Comparison of ENCODE assay signal across 8 mouse cellular contexts in the genomic region with DNA sequence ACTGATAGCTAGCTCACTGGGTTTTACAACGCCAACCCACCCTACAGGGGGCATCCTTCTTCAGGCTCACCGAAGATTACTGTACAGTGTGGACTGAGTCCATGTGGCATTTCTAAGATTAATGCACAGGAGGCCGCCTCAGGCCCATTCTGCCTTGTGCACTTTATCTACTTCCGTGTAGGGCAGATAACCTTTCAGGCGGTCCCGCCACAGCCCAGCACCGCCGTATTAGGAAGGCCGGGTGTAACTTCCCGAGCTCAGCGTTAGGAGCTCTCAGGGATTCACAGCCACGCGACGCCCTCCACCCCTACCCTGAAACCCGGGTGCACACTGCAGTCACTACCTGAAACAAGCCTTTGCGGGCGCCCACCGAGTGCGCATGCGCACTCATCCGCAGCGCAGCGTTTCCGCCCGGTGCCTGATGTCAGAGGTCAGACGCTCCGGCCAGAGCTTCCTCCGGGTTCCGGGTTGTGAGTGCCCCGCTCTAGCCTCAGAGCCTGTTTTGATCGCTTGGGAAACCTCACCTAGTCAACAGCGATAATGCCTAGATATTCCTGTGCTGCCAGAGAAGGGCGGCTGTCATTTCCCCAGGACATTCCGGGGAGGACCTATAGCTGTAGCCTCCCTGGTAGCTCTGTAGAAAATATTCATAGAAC. TPM values are rescaled to one million over a fixed set of nuclear protein-coding genes. Genes with fewer than 3 reads are reported as not detected.
DNase-seq lines count a peak whose midpoint lies in the region; ATAC-seq and TF ChIP-seq lines count a peak whose summit lies in the region.

No protein-coding gene starts in this region.

- H3K9me3 ChIP-seq in embryonic facial prominence, embryonic 11.5 days (replicated peaks; ENCODE audit: control insufficient read depth, low read length): no peaks in the 10 kb centered on the region
- H3K9me3 ChIP-seq in intestine, postnatal 0 days (ENCODE audit: control insufficient read depth): no peaks in the 10 kb centered on the region
- H3K9me3 ChIP-seq in midbrain, embryonic 11.5 days (ENCODE audit: control insufficient read depth, low read length): no peaks in the 10 kb centered on the region

- peak; percentile 94 for DNase-seq in adrenal gland, postnatal 10 days
- DNase-seq in embryonic facial prominence, embryonic 11.5 days (ENCODE audit: low spot score): peak; percentile 78
- peak; percentile 90 for DNase-seq in left cerebral cortex, postnatal 4 days
- DNase-seq in midbrain, embryonic 11.5 days (ENCODE audit: low spot score, missing footprints): peak; percentile 98
- DNase-seq in right cerebral cortex, postnatal 4 days: peak; percentile 84
- DNase-seq in yolk sac, embryonic 10.5 days (ENCODE audit: low spot score): peak; percentile 91

- no peaks in the 10 kb centered on the region for H3K36me3 ChIP-seq in embryonic facial prominence, embryonic 11.5 days (replicated peaks; ENCODE audit: control insufficient read depth, insufficient read depth, low read depth, low read length)
- peaks cover 6% of the 10 kb centered on the region for H3K36me3 ChIP-seq in intestine, postnatal 0 days (ENCODE audit: control insufficient read depth, insufficient read depth)
- no peaks in the 10 kb centered on the region for H3K36me3 ChIP-seq in midbrain, embryonic 11.5 days (ENCODE audit: control insufficient read depth, insufficient read depth, low read length)

- WGBS in embryonic facial prominence, embryonic 11.5 days: 5% methylated on average over 34 of the region's 34 CpGs
- 1% methylated on average over 34 of the region's 34 CpGs for WGBS in intestine, postnatal 0 days
- 4% methylated on average over 34 of the region's 34 CpGs for WGBS in midbrain, embryonic 11.5 days

- no peaks in the 10 kb centered on the region for H3K4me1 ChIP-seq in embryonic facial prominence, embryonic 11.5 days (ENCODE audit: control insufficient read depth, insufficient read depth, low read length)
- H3K4me1 ChIP-seq in intestine, postnatal 0 days (replicated peaks; ENCODE audit: control insufficient read depth, insufficient read depth, low read length): peaks cover 11% of the 10 kb centered on the region
- H3K4me1 ChIP-seq in midbrain, embryonic 11.5 days (ENCODE audit: control insufficient read depth, insufficient read depth, low read length): peaks cover 6% of the 10 kb centered on the region; the same call in 1 of the 2 replicates

- no peaks in the 10 kb centered on the region for H3K27me3 ChIP-seq in embryonic facial prominence, embryonic 11.5 days (ENCODE audit: control insufficient read depth, insufficient read depth, low read length)
- no peaks in the 10 kb centered on the region for H3K27me3 ChIP-seq in intestine, postnatal 0 days (replicated peaks; ENCODE audit: control insufficient read depth, insufficient read depth, low read length)
- no peaks in the 10 kb centered on the region for H3K27me3 ChIP-seq in midbrain, embryonic 11.5 days (ENCODE audit: control insufficient read depth, insufficient read depth, low read length)

- intact Hi-C loops in left cerebral cortex, postnatal 4 days (cut with DNase I): loop anchor here (10.0 kb wide), 1 partner anchor 122 kb away; a partner anchor contains a TSS

- H3K27ac ChIP-seq in embryonic facial prominence, embryonic 11.5 days (replicated peaks; ENCODE audit: low read depth, low read length): peak overlapping the region; percentile 20; the same call in 1 of the 2 replicates
- peak overlapping the region; percentile 94 for H3K27ac ChIP-seq in intestine, postnatal 0 days (ENCODE audit: low read depth, low read length)
- no peak overlapping the region for H3K27ac ChIP-seq in midbrain, embryonic 11.5 days (ENCODE audit: low read depth, low read length)

- peak overlapping the region; percentile 62 for H3K4me2 ChIP-seq in embryonic facial prominence, embryonic 11.5 days (ENCODE audit: low read depth, low read length)
- peak overlapping the region; percentile 74 for H3K4me2 ChIP-seq in intestine, postnatal 0 days (replicated peaks; ENCODE audit: low read depth)
- H3K4me2 ChIP-seq in midbrain, embryonic 11.5 days: peak overlapping the region; percentile 58

- peak; percentile 61 for TF ChIP-seq CTCF in intestine, postnatal 0 days (IDR thresholded peaks at IDR 0.05; ENCODE audit: low read depth)

- peak overlapping the region; percentile 80 for H3K9ac ChIP-seq in embryonic facial prominence, embryonic 11.5 days (replicated peaks; ENCODE audit: low read length)
- peak overlapping the region; percentile 62 for H3K9ac ChIP-seq in intestine, postnatal 0 days (ENCODE audit: low read depth, low read length)
- peak overlapping the region; percentile 68 for H3K9ac ChIP-seq in midbrain, embryonic 11.5 days (ENCODE audit: low read length)

- H3K4me3 ChIP-seq in embryonic facial prominence, embryonic 11.5 days (ENCODE audit: low read depth, low read length): peak overlapping the region; percentile 50
- peak overlapping the region; percentile 54 for H3K4me3 ChIP-seq in intestine, postnatal 0 days (ENCODE audit: low read depth, low read length)
- H3K4me3 ChIP-seq in midbrain, embryonic 11.5 days (ENCODE audit: low read depth, low read length): peak overlapping the region; percentile 38

- ATAC-seq in embryonic facial prominence, embryonic 11.5 days (replicated peaks; ENCODE audit: insufficient number of reproducible peaks, low FRiP score, low TSS enrichment, low read depth): peak; percentile 84
- peak; percentile 79 for ATAC-seq in granulocyte monocyte progenitor cell, adult 5-6 weeks (replicated peaks; ENCODE audit: poor library complexity, severe bottlenecking)
- ATAC-seq in intestine, postnatal 0 days: peak; percentile 87
- peak; percentile 93 for ATAC-seq in midbrain, embryonic 11.5 days (ENCODE audit: low FRiP score)

RNA-seq across cellular contexts. Expression of a gene that starts 6.0 kb away (rescaled TPM):
- total RNA-seq in adrenal gland, postnatal 10 days (2021): 10 to 100 TPM; 48.5 to 52.5 TPM
- 30.4 and 31.0 TPM in 2 replicates for polyA plus RNA-seq in embryonic facial prominence, embryonic 11.5 days (2014; fragmentation: Nextera tagmentation; extraction: Ambion mirVana)
- 26.1 and 31.9 TPM in 2 replicates for total RNA-seq in granulocyte monocyte progenitor cell, adult 5-6 weeks (2014; fragmentation: Nextera tagmentation)
- 18.0 and 45.4 TPM in 2 replicates for total RNA-seq in granulocyte monocyte progenitor cell, adult 5-6 weeks (2017)
- polyA plus RNA-seq in intestine, postnatal 0 days (2015; fragmentation: Nextera tagmentation; extraction: Ambion mirVana): 44.6 and 46.0 TPM in 2 replicates
- 10 to 100 TPM; 27.3 to 32.1 TPM for total RNA-seq in left cerebral cortex, postnatal 4 days (2021)
- 22.0 and 24.7 TPM in 2 replicates for polyA plus RNA-seq in midbrain, embryonic 11.5 days (2014; fragmentation: Nextera tagmentation; extraction: Ambion mirVana)

RNA-seq across cellular contexts. Expression of a gene that starts 6.5 kb away (rescaled TPM):
- total RNA-seq in adrenal gland, postnatal 10 days (2021): 10 to 100 TPM; 22.1 to 26.7 TPM
- 0.88 and 1.3 TPM in 2 replicates for polyA plus RNA-seq in embryonic facial prominence, embryonic 11.5 days (2014; fragmentation: Nextera tagmentation; extraction: Ambion mirVana)
- total RNA-seq in granulocyte monocyte progenitor cell, adult 5-6 weeks (2014; fragmentation: Nextera tagmentation): 19.2 and 24.4 TPM in 2 replicates
- 11.2 and 14.4 TPM in 2 replicates for total RNA-seq in granulocyte monocyte progenitor cell, adult 5-6 weeks (2017)
- 3.2 and 3.3 TPM in 2 replicates for polyA plus RNA-seq in intestine, postnatal 0 days (2015; fragmentation: Nextera tagmentation; extraction: Ambion mirVana)
- 10 to 100 TPM; 10.3 to 11.0 TPM for total RNA-seq in left cerebral cortex, postnatal 4 days (2021)
- polyA plus RNA-seq in midbrain, embryonic 11.5 days (2014; fragmentation: Nextera tagmentation; extraction: Ambion mirVana): 1.3 and 1.8 TPM in 2 replicates
